Mouse (Mus musculus): ENCODE results near the gene 1700023F06Rik. TPM values are rescaled to one million over a fixed set of nuclear protein-coding genes. Genes with fewer than 3 reads are reported as not detected.

The 1700023F06Rik gene
- total RNA-seq, 2 experiments from 2014 or later, result 1.5 to 2.4 TPM

DNA sequence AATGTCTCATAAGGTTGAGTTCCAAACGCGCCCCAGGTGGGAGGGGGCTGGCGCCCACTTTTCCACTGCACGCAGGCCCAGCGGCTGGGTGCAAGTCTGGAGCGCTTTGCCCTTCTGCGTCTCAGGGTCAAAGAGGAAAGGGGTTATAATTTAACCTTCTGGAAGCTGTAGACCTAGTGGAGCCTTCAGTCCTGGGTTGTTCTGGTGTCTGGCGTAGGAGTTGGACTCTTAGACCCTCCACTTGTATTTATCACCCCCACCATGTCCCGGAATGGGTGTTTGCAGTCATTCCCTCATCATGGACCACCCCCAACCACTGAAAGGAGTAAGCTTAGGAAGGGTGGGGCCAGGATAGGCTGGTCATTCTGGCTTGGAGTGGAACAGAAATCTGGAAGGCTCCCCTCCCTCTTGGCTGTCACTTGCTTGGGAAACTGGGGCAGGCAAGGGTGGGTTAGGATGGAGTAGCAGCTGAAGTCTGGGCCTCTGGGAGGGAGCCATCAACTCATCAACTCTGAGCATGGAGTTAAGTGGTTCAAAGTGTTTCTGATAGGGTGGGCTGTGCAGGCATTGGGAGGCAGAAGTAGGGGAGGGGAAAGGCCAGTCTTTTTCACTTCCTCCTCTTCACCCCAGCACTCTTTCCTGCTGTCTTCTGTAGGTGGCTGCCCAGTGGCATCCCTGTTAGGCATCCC is 36.5 kb downstream of the 1700023F06Rik start:
- DNase-seq (ENCODE audit: low spot score in 2 of 2), result peak; percentile 27 to 34
- intact Hi-C loops (cut with DNase I), result loop anchor here (2.0 kb wide), 1 partner anchor 95 kb away; the partner anchor contains the start of gene Map3k14

- intact Hi-C loops (cut with DNase I), result loop anchor here (2.0 kb wide), 1 partner anchor 96 kb away; the partner anchor contains the start of gene Map3k14
- no peak for DNase-seq (ENCODE audit: low spot score in 2 of 2)
Measured at GRCm38 (mm10) chr11:103171286-103171620, 37.1 kb downstream of the 1700023F06Rik start.

DNA sequence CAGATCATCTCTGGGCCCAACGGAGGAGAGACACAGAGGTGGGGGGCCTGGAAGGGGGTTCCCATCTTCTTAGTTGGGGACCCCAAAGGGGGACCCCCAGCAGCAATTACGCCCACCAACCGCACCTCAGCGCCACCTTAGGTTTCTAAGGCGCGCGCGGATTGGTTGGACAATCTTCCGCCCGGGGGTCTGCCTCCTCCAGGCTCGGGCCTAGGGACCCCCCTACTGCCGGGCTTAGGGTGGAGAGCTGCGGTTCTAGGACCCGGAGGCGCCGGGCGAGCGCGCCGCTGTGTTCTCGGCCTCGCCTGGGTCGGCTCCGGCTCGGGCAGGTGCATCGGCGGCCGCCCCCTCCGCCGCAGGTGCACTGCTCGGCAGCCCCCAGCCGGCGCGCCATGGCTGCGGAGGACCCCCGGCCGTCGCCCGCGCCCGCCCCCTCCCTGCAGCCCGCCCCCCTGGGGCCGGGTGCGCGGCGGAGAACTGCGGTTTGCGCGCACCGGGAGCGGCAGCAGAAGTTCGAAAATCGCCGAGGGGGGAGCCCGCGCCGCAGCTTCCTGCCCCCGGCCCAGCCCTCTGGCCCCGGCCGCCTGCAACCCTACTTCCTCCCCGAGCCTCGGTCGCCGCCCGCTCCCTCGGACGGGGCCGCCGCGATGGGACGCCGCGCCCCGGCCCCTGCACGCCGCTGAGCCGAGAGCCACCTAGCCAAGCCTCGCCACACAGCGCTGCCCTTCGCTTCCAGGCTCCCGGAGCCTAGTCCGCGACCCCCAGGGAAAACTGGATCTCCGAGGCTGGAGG is 37.7 kb downstream of the 1700023F06Rik start, which contains the start of gene Fmnl1:
Gene Fmnl1 (plus strand): TSS at position 614 of the 792 bp plus-strand sequence.
- DNase-seq (ENCODE audit: low spot score in 2 of 2), result peak in 1 of 2 experiments; percentile 50
- intact Hi-C loops (cut with DNase I), result loop anchor here (2.0 kb wide), 1 partner anchor 96 kb away; the partner anchor contains the start of gene Map3k14

DNA sequence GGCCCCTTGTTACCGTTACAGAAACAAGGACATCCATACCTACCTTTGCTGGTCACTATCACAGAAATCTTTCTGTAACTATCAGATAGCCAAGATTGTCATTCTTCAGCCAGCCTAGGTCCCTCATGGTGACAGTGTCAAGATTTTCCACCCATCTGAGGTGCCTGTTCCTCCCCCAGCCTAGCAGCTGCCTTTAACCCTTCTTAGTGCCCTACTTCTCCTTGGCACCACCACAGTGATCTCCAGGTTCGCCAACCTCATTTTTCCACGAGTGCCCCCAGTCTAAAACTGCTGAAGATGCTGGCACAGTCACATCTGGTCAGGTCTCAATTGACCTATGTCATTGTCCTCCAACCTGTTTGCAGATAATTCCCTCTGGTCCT is 38.3 kb downstream of the 1700023F06Rik start:
- DNase-seq (ENCODE audit: low spot score in 2 of 2), result no peak

DNA sequence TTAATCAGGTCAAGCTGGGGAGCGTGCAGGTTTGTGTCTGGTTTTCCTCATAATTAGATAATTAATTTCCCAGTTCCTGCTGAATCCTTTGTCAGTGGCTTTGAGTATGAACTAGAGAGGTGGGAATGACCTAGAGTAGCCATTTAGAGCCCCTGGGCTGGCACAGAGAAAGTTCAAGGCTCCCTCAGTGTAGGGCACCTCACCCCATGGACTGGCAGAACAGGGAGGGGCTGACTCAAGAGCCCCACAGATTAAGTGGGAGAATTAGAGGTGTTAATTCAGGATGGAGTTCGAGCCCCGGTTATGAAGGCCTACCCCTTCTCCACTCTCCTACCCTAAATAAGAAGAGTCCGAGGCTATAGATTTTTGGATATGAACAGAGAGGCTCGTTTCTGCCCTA is 38.7 kb downstream of the 1700023F06Rik start:
- intact Hi-C loops (cut with DNase I), result loop anchor here (1.0 to 5.0 kb wide), 3 partner anchors 63 to 156 kb away; partner anchors contain the start of gene Map3k14
- no peak for DNase-seq (ENCODE audit: low spot score in 2 of 2)

More for the DNA sequence above, 38.3 kb downstream of the 1700023F06Rik start:
- intact Hi-C loops (cut with DNase I), result loop anchor here (2.0 kb wide), 1 partner anchor 97 kb away; the partner anchor contains the start of gene Map3k14

DNA sequence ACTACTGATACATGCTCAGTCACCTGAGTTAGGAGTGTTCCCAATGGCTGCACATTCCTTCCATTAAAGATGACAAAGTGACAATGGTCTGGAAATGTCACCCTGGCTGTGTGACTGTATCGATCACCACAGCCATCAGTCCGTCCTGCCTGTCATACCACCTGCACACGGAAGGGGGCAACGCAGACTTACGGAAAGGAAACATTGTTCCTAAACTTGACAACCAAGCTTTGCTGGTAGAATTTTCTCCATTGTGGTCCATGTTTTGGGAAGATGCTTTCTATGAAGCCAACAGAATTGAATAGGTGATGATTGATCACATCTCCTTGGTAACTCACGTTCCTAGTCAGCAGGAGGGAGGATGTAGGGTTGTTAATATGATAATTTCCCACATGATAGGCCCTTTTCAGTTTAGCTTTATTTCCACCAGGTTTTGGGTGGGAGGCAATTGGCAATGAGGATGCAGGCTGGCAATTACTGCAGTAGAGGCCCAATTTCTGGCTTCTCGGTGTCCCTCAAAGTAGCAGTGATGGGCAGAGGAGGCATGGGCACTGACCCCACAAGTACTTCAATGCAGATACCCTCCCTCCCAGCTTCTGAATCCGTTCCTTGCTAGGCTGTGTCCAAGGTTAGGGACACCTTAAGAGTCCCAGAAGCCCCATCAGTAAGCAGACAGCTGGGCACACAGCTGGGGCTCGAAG is 39.5 kb downstream of the 1700023F06Rik start:
- intact Hi-C loops (cut with DNase I), result loop anchor here (1.0 to 5.0 kb wide), 2 partner anchors 63 to 156 kb away; no protein-coding TSS in a partner anchor
- peak; percentile 73 to 85 for DNase-seq (ENCODE audit: low spot score in 2 of 2)

DNA sequence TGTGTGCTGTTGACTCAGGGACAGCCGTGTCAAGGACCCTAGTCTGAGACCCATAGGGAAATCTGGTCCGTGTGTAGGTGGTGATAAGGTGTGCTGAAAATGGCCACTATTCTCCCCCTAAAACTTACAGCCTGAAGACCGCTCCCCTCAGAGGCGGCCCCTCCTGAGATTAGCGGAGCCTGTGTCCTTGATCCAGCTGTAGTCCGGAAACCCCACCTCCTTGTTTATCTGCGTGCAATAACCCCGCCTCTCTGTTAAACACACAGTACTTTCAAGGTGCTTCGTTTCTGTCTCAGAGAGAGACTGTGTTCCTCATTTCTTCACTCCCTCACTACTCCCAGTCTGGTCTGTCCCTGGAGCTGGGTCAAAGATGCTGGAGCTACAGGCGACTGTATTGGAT is 44.0 kb downstream of the 1700023F06Rik start:
- intact Hi-C loops (cut with DNase I), result no loop called here

GRCm38 (mm10) chr11:103162132-103162531 is 46.2 kb downstream of the 1700023F06Rik start:
- intact Hi-C loops (cut with DNase I), result no loop called here
- DNase-seq (ENCODE audit: low spot score in 2 of 2), result no peak

More for the DNA sequence above, 44.0 kb downstream of the 1700023F06Rik start:
- DNase-seq (ENCODE audit: low spot score in 2 of 2), result no peak

GRCm38 (mm10) chr11:103161449-103161848 is 46.9 kb downstream of the 1700023F06Rik start:
- DNase-seq (ENCODE audit: low spot score in 2 of 2), result no peak
- intact Hi-C loops (cut with DNase I), result no loop called here

GRCm38 (mm10) chr11:103160738-103161137 is 47.6 kb downstream of the 1700023F06Rik start:
- intact Hi-C loops (cut with DNase I), result no loop called here
- no peak for DNase-seq (ENCODE audit: low spot score in 2 of 2)

- intact Hi-C loops (cut with DNase I), result loop anchor here (1.0 to 10.0 kb wide), 3 partner anchors 42 to 396 kb away; no protein-coding TSS in a partner anchor
- peak; percentile 91 to 94 for DNase-seq (ENCODE audit: low spot score in 2 of 2)
Measured at GRCm38 (mm10) chr11:103158621-103159478, 49.5 kb downstream of the 1700023F06Rik start.

DNA sequence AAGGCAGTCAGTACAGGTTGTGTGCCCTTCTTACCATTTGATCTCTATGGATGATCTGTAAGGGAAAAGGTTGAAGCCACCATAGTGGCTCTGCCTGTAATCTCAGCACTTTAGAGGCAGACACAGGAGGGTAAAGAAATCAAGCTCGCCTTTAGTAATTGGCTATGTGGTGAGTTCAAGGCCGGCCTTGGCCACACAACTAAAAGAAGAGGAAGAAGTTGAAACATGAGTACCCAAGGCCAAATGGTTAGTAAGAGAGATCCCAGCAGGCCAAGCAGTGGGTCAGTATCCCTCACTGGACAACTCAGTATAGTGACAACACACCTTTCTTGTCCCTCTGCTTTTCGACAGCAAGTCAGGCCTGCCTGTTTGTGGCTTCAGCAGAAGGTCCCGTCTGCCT is 58.6 kb downstream of the 1700023F06Rik start:
- intact Hi-C loops (cut with DNase I), result loop anchor here (10.0 kb wide), 1 partner anchor 405 kb away; no protein-coding TSS in a partner anchor
- DNase-seq (ENCODE audit: low spot score in 2 of 2), result no peak

Other genes with a start within 250 kb of the 1700023F06Rik start
- gene Nmt1, start 180.4 kb downstream of the 1700023F06Rik start, total RNA-seq (2021), result 100 to 1,000 TPM; 122 to 124 TPM
- 10 to 100 TPM; 67.7 to 68.1 TPM for gene Dcakd, start 180.2 kb downstream of the 1700023F06Rik start, total RNA-seq (2021)
- gene Plcd3, start 106.9 kb downstream of the 1700023F06Rik start, total RNA-seq (2021), result 10 to 100 TPM; 13.3 to 13.8 TPM
- 10 to 100 TPM; 68.9 to 70.7 TPM for gene Acbd4, start 106.9 kb downstream of the 1700023F06Rik start, total RNA-seq (2021)
- gene Hexim1, start 92.3 kb downstream of the 1700023F06Rik start, total RNA-seq (2021), result 10 to 100 TPM; 46.5 to 50.8 TPM
- gene Hexim2, start 76.1 kb downstream of the 1700023F06Rik start, total RNA-seq (2021), result 10 to 100 TPM; 11.7 to 13.6 TPM
- gene Fmnl1, start 37.5 kb downstream of the 1700023F06Rik start, total RNA-seq (2021), result 100 to 1,000 TPM; 146 to 197 TPM
- gene Spata32, start 9.9 kb upstream of the 1700023F06Rik start, total RNA-seq (2021), result 1 to 10 TPM; 1.3 to 1.4 TPM
- gene Map3k14, start 58.9 kb upstream of the 1700023F06Rik start, total RNA-seq (2021), result 1 to 10 TPM; 4.1 to 4.3 TPM
- 10 to 100 TPM in 1 of 2 experiments, 1 to 10 TPM in 1; 7.9 to 12.4 TPM for gene Arhgap27, start 155.1 kb upstream of the 1700023F06Rik start, total RNA-seq (2021)
- 10 to 100 TPM; 16.5 to 17.4 TPM for gene Plekhm1, start 204.1 kb upstream of the 1700023F06Rik start, total RNA-seq (2021)